Mouse (Mus musculus): ENCODE measurements around the gene Meis2. TPM values are rescaled to one million over a fixed set of nuclear protein-coding genes. Genes with fewer than 3 reads are reported as not detected.

Gene Meis2
- total and polyA plus RNA-seq, 2 experiments from 2014 or later, result 106 to 204 TPM

GRCm38 (mm10) chr2:116077716-116078115, 12.1 kb upstream of the Meis2 start:
- Histone ChIP-seq H3K36me3 (ENCODE audit: insufficient read depth) (no peaks in the 10 kb centered on the region), H3K9ac (no peak overlapping the region), H3K27ac (ENCODE audit: low read depth, low read length) (no peak overlapping the region), H3K4me3 (ENCODE audit: low read depth, low read length) (no peak overlapping the region), H3K4me1 (ENCODE audit: insufficient read depth) (no peaks in the 10 kb centered on the region), H3K4me2 (ENCODE audit: low read depth) (no peak overlapping the region), H3K9me3 (ENCODE audit: low read length) (no peaks in the 10 kb centered on the region), H3K27me3 (ENCODE audit: insufficient read depth, low read length) (no peaks in the 10 kb centered on the region)
- TF ChIP-seq CTCF (IDR thresholded peaks at IDR 0.05; ENCODE audit: low read depth), result no peak
- WGBS, result 79% methylated on average over 3 of the region's 3 CpGs
- ATAC-seq, result no peak
- no peak for DNase-seq

GRCm38 (mm10) chr2:116076752-116077480, 11.3 kb upstream of the Meis2 start:
- Histone ChIP-seq H3K4me3 (ENCODE audit: low read depth, low read length) (no peak overlapping the region), H3K9ac (no peak overlapping the region), H3K27ac (ENCODE audit: low read depth, low read length) (0 out of 2 replicates have a peak overlapping the region, but pooled peaks have one; percentile 35), H3K9me3 (ENCODE audit: low read length) (no peaks in the 10 kb centered on the region), H3K36me3 (ENCODE audit: insufficient read depth) (no peaks in the 10 kb centered on the region), H3K27me3 (ENCODE audit: insufficient read depth, low read length) (no peaks in the 10 kb centered on the region), H3K4me2 (ENCODE audit: low read depth) (no peak overlapping the region), H3K4me1 (ENCODE audit: insufficient read depth) (no peaks in the 10 kb centered on the region)
- no peak for TF ChIP-seq CTCF (IDR thresholded peaks at IDR 0.05; ENCODE audit: low read depth)
- ATAC-seq (no peak), DNase-seq (no peak)

GRCm38 (mm10) chr2:116075902-116076301, 10.3 kb upstream of the Meis2 start:
- H3K4me2 ChIP-seq (ENCODE audit: low read depth), result peak overlapping the region; percentile 61
- H3K9me3 ChIP-seq (ENCODE audit: low read length), result no peaks in the 10 kb centered on the region
- peak overlapping the region; percentile 96 for H3K27ac ChIP-seq (ENCODE audit: low read depth, low read length)
- 5% methylated on average over 23 of the region's 23 CpGs for WGBS
- DNase-seq (peak; percentile 78), ATAC-seq (peak; percentile 57)
- no peaks in the 10 kb centered on the region for H3K36me3 ChIP-seq (ENCODE audit: insufficient read depth)
- no peak for TF ChIP-seq CTCF (IDR thresholded peaks at IDR 0.05; ENCODE audit: low read depth)
- peak overlapping the region; percentile 77 for H3K9ac ChIP-seq
- H3K27me3 ChIP-seq (ENCODE audit: insufficient read depth, low read length), result no peaks in the 10 kb centered on the region
- H3K4me1 ChIP-seq (ENCODE audit: insufficient read depth), result no peaks in the 10 kb centered on the region
- peak overlapping the region; percentile 38 for H3K4me3 ChIP-seq (ENCODE audit: low read depth, low read length)

- Histone ChIP-seq H3K27ac (ENCODE audit: low read depth, low read length) (peak overlapping the region; percentile 96), H3K4me1 (ENCODE audit: insufficient read depth) (no peaks in the 10 kb centered on the region), H3K9me3 (ENCODE audit: low read length) (no peaks in the 10 kb centered on the region), H3K4me2 (ENCODE audit: low read depth) (peak overlapping the region; percentile 61), H3K4me3 (ENCODE audit: low read depth, low read length) (peak overlapping the region; percentile 38), H3K27me3 (ENCODE audit: insufficient read depth, low read length) (no peaks in the 10 kb centered on the region), H3K36me3 (ENCODE audit: insufficient read depth) (no peaks in the 10 kb centered on the region), H3K9ac (peak overlapping the region; percentile 77)
- DNase-seq (peak; percentile 67), ATAC-seq (peak; percentile 2; the same call in 1 of the 2 replicates)
- under 1% methylated on average over 20 of the region's 20 CpGs for WGBS
- TF ChIP-seq CTCF (IDR thresholded peaks at IDR 0.05; ENCODE audit: low read depth), result no peak
Observed at GRCm38 (mm10) chr2:116075477-116075876, 9.8 kb upstream of the Meis2 start.

- Histone ChIP-seq H3K27me3 (ENCODE audit: insufficient read depth, low read length) (no peaks in the 10 kb centered on the region), H3K9ac (peak overlapping the region; percentile 77), H3K9me3 (ENCODE audit: low read length) (no peaks in the 10 kb centered on the region), H3K4me3 (ENCODE audit: low read depth, low read length) (peak overlapping the region; percentile 38), H3K4me1 (ENCODE audit: insufficient read depth) (no peaks in the 10 kb centered on the region), H3K27ac (ENCODE audit: low read depth, low read length) (peak overlapping the region; percentile 96), H3K36me3 (ENCODE audit: insufficient read depth) (no peaks in the 10 kb centered on the region), H3K4me2 (ENCODE audit: low read depth) (peak overlapping the region; percentile 61)
- TF ChIP-seq CTCF (IDR thresholded peaks at IDR 0.05; ENCODE audit: low read depth), result no peak
- no peak for ATAC-seq
- WGBS, result 5% methylated on average over 17 of the region's 17 CpGs
- DNase-seq, result peak; percentile 70
Observed at GRCm38 (mm10) chr2:116074726-116075440, 9.2 kb upstream of the Meis2 start.

GRCm38 (mm10) chr2:116074061-116074460, 8.4 kb upstream of the Meis2 start:
- Histone ChIP-seq H3K9ac (peak overlapping the region; percentile 77; the same call in 1 of the 2 replicates), H3K4me2 (ENCODE audit: low read depth) (peak overlapping the region; percentile 61), H3K27me3 (ENCODE audit: insufficient read depth, low read length) (no peaks in the 10 kb centered on the region), H3K9me3 (ENCODE audit: low read length) (no peaks in the 10 kb centered on the region), H3K4me3 (ENCODE audit: low read depth, low read length) (peak overlapping the region; percentile 70), H3K4me1 (ENCODE audit: insufficient read depth) (no peaks in the 10 kb centered on the region), H3K27ac (ENCODE audit: low read depth, low read length) (peak overlapping the region; percentile 96; the same call in 1 of the 2 replicates), H3K36me3 (ENCODE audit: insufficient read depth) (no peaks in the 10 kb centered on the region)
- ATAC-seq, result no peak
- DNase-seq, result peak; percentile 55
- no peak for TF ChIP-seq CTCF (IDR thresholded peaks at IDR 0.05; ENCODE audit: low read depth)
- 13% methylated on average over 3 of the region's 3 CpGs for WGBS

All from forebrain, postnatal 0 days (tissue).